Comparison of ENCODE assay signal across 21 mouse cellular contexts in the genomic region with DNA sequence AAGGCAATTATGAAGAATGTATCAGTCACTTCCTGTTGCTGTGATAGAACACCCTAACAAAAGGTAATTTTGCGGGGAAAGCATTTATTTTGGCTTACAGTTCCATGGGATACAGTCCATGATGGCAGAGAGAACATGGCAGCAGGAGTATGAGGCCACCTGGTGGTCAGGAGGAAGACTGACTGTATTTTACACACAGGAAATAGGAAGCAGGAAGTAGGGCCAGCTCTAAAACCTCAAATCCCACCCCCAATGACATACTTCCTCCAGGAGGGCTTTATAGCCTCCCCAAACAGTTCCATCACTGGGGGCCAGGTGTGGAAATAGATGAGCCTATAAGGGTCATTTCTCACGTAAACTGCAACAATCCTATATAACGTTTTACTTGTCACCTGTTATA. TPM values are rescaled to one million over a fixed set of nuclear protein-coding genes. Genes with fewer than 3 reads are reported as not detected.
DNase-seq lines count a peak whose midpoint lies in the region; ATAC-seq and TF ChIP-seq lines count a peak whose summit lies in the region.
"Had no signal": no experiment of that assay in that cellular context is flagged by ENCODE, and none has a peak within 500 bp of the region (broad histone marks: within the 10 kb centered on the region; RNA-seq: fewer than 3 reads in every experiment).

No protein-coding gene starts in this region.

- peak; percentile 43; the same call in 1 of the 2 replicates for ATAC-seq in megakaryocyte, adult 5-6 weeks (ENCODE audit: poor library complexity, severe bottlenecking)
- ATAC-seq in hindbrain, embryonic 11.5 days (ENCODE audit: low FRiP score) = no peak
- ATAC-seq: forebrain, postnatal 0 days; intestine, embryonic 16.5 days; midbrain, embryonic 16.5 days had no signal

- no peak overlapping the region for H3K27ac ChIP-seq in layer of hippocampus, adult 2 months
- H3K27ac ChIP-seq in hindbrain, embryonic 11.5 days (ENCODE audit: low read depth, low read length) = no peak overlapping the region
- H3K27ac ChIP-seq: hindbrain, embryonic 13.5 days; limb, embryonic 13.5 days; stomach, embryonic 15.5 days had no signal

- no peaks in the 10 kb centered on the region for H3K4me1 ChIP-seq in hindbrain, embryonic 11.5 days (replicated peaks; ENCODE audit: control insufficient read depth, insufficient read depth, low read length)
- H3K4me1 ChIP-seq: hindbrain, embryonic 13.5 days; limb, embryonic 13.5 days; stomach, embryonic 15.5 days had no signal

- H3K9ac ChIP-seq in hindbrain, embryonic 11.5 days (ENCODE audit: low read depth, low read length) = no peak overlapping the region
- H3K9ac ChIP-seq: forebrain, postnatal 0 days; hindbrain, embryonic 13.5 days; limb, embryonic 13.5 days; stomach, embryonic 15.5 days had no signal

- H3K36me3 ChIP-seq in hindbrain, embryonic 11.5 days (ENCODE audit: control insufficient read depth, insufficient read depth, low read length) = no peaks in the 10 kb centered on the region
- H3K36me3 ChIP-seq: hindbrain, embryonic 13.5 days; limb, embryonic 13.5 days; stomach, embryonic 15.5 days had no signal

- no peak overlapping the region for H3K4me2 ChIP-seq in hindbrain, embryonic 11.5 days (replicated peaks; ENCODE audit: low read depth, low read length)
- H3K4me2 ChIP-seq: hindbrain, embryonic 13.5 days; limb, embryonic 13.5 days; stomach, embryonic 15.5 days had no signal

- DNase-seq in layer of hippocampus, adult 2 months (ENCODE audit: low spot score in 2 of 2) = no peak
- DNase-seq in layer of hippocampus, postnatal 10 days (ENCODE audit: low spot score in 2 of 2) = no peak
- DNase-seq in CD4-positive, CD25-positive, alpha-beta regulatory T cell, adult 2 months (ENCODE audit: low read depth, low spot score) = peak; percentile 14
- peak; percentile 44 for DNase-seq in ES-CJ7 (ENCODE audit: low read depth, low spot score)
- DNase-seq in hindbrain, embryonic 11.5 days (ENCODE audit: low spot score) = no peak
- no peak for DNase-seq in frontal cortex, postnatal 25 days (ENCODE audit: low spot score in 2 of 2)
- DNase-seq in urinary bladder, postnatal 25 days (ENCODE audit: low spot score) = no peak
- DNase-seq: adrenal gland, adult 2 months; cerebellum, postnatal 14 days; forebrain, postnatal 0 days; kidney, postnatal 14 days; layer of hippocampus, adult 9-11 months; lung, adult 2 months; spleen, adult 18-20 months had no signal

- 97% methylated on average over 3 of the region's 3 CpGs for WGBS in hindbrain, embryonic 11.5 days

- TF ChIP-seq CTCF in layer of hippocampus, adult 2 months (conservative IDR thresholded peaks at IDR 0.05) = 0 out of 2 replicates have a peak, but pooled peaks have one; percentile 20

- H3K4me3 ChIP-seq in layer of hippocampus, adult 2 months = no peak overlapping the region
- H3K4me3 ChIP-seq in hindbrain, embryonic 11.5 days (ENCODE audit: low read depth, low read length) = no peak overlapping the region
- H3K4me3 ChIP-seq: hindbrain, embryonic 13.5 days; limb, embryonic 13.5 days; stomach, embryonic 15.5 days had no signal

- no peaks in the 10 kb centered on the region for H3K27me3 ChIP-seq in hindbrain, embryonic 11.5 days (ENCODE audit: control insufficient read depth, insufficient read depth, low read length)
- H3K27me3 ChIP-seq: hindbrain, embryonic 13.5 days; limb, embryonic 13.5 days; stomach, embryonic 15.5 days had no signal

- no peaks in the 10 kb centered on the region for H3K9me3 ChIP-seq in hindbrain, embryonic 11.5 days (ENCODE audit: control insufficient read depth, low read length)
- H3K9me3 ChIP-seq: hindbrain, embryonic 13.5 days; limb, embryonic 13.5 days; stomach, embryonic 15.5 days had no signal

RNA-seq across cellular contexts. Expression of a gene that starts 39.8 kb away (rescaled TPM):
- under 1 TPM; 0.41 to 0.54 TPM for total RNA-seq in layer of hippocampus, adult 2 months (2021)
- under 1 TPM; 0.49 to 0.89 TPM for total RNA-seq in layer of hippocampus, postnatal 10 days (2021)
- total RNA-seq in megakaryocyte, adult 5-6 weeks (2015) = 0.30 TPM in 1 of 2 replicates, not detected in the other
- 0.08 and 0.22 TPM in 2 replicates for total RNA-seq in megakaryocyte, adult 5-6 weeks (2017)
- 0.40 and 0.50 TPM in 2 replicates for polyA plus RNA-seq in hindbrain, embryonic 11.5 days (2014; fragmentation: Nextera tagmentation; extraction: Ambion mirVana)
- polyA plus RNA-seq: heart, postnatal 0 days; intestine, embryonic 16.5 days had no signal

Comparison
In these comparisons a context has a peak if more than half of its experiments do, and no peak if none do; other contexts are left out.
1. DNase-seq: peak in CD4-positive, CD25-positive, alpha-beta regulatory T cell, adult 2 months (single experiment) and ES-CJ7 (single experiment); none in layer of hippocampus, adult 2 months (0 of 2), layer of hippocampus, postnatal 10 days (0 of 2), hindbrain, embryonic 11.5 days (single experiment), frontal cortex, postnatal 25 days (0 of 2) and urinary bladder, postnatal 25 days (single experiment).